Mouse (Mus musculus) liver, embryonic 14.5 days (tissue): ENCODE measurements at regions not wholly inside any gene's neighbourhood (a gene's known extent, or its start where the extent isn't known, plus 50 kb on each side); places are given as distances from the start of the nearest gene placed in this dataset.

Experiments
- CTCF ChIP-seq: IDR thresholded peaks from 2 replicates; pipeline ENCODE4 v1.5.1; 2016; ENCODE audit warnings: antibody characterized with exemption, low read depth, control low read depth
- EP300 ChIP-seq: IDR thresholded peaks from 2 replicates; pipeline ENCODE4 v1.6.1; 2016; ENCODE audit warnings: antibody characterized with exemption, low read depth

GRCm38 (mm10) chr14:105503806-105504205 is 245.4 kb downstream of the Ndfip2 start:
- no peak for TF ChIP-seq CTCF
- no peak for TF ChIP-seq EP300
